Mouse (Mus musculus) heart, adult 2 months (tissue): ENCODE results near the gene Tgfbr3l. TPM values are rescaled to one million over a fixed set of nuclear protein-coding genes. Genes with fewer than 3 reads are reported as not detected.

Experiments
- DNase-seq, 2 experiments: peaks; one replicate each; pipeline ENCODE4 v3.0.0; 2021
- H3K27ac ChIP-seq: fragments of 200-600 bp; 2 replicates; pipeline ENCODE4 v1.8.1; 2022
- H3K27me3 ChIP-seq: fragments of 200-500 bp; 2 replicates; pipeline ENCODE4 v1.6.1; 2012; ENCODE audit warnings: mild to moderate bottlenecking, low read length, inconsistent platforms, mixed read lengths; ENCODE audit not compliant: control insufficient read depth, insufficient read depth
- H3K36me3 ChIP-seq: fragments of 200-500 bp; 2 replicates; pipeline ENCODE4 v1.6.1; 2012; ENCODE audit warnings: low read length, inconsistent platforms; ENCODE audit not compliant: control insufficient read depth, insufficient read depth
- H3K4me1 ChIP-seq: fragments of 200-500 bp; 2 replicates; pipeline ENCODE4 v1.6.1; 2011; ENCODE audit warnings: low read length; ENCODE audit not compliant: control insufficient read depth, insufficient read depth
- H3K4me3 ChIP-seq: fragments of 200-600 bp; 2 replicates; pipeline ENCODE4 v1.8.1; 2022
- H3K79me2 ChIP-seq: fragments of 200-500 bp; replicated peaks from 2 replicates; pipeline ENCODE4 v1.6.1; 2012; ENCODE audit warnings: mild to moderate bottlenecking, inconsistent platforms, low read length, moderate library complexity, mixed read lengths; ENCODE audit not compliant: control insufficient read depth, insufficient read depth
- H3K9ac ChIP-seq: fragments of 200-500 bp; 2 replicates; pipeline ENCODE4 v1.6.1; 2012; ENCODE audit warnings: low read depth, mild to moderate bottlenecking, control low read depth, inconsistent platforms, low read length, mixed read lengths
- CTCF ChIP-seq: fragments of 200-600 bp; IDR thresholded peaks from 2 replicates; pipeline ENCODE4 v1.8.1; 2022; ENCODE audit warnings: antibody characterized with exemption, mild to moderate bottlenecking, moderate library complexity
- EP300 ChIP-seq: fragments of 200-500 bp; IDR thresholded peaks from 2 replicates; pipeline ENCODE4 v1.6.1; 2011; ENCODE audit warnings: low read depth, low read length, control low read depth; ENCODE audit not compliant: insufficient read depth
- POLR2A ChIP-seq: fragments of 200-500 bp; IDR thresholded peaks from 2 replicates; pipeline ENCODE4 v1.6.1; 2011; ENCODE audit warnings: mild to moderate bottlenecking, low read depth, low read length, control low read depth; ENCODE audit not compliant: insufficient read depth
- WGBS: fragments of 180-500 bp; shearing (Covaris S2); methylation state at CpG from one replicate; pipeline ENCODE4 v1.1.7; 2018; 5-methylcytosine and 5-hydroxymethylcytosine counted together
- intact Hi-C: fragments of 180-260 bp; cut with DNase I; formaldehyde crosslinking; loops from one replicate; pipeline ENCODE4 v1.15.1; 2025
- polyA plus RNA-seq: library from polyadenylated mRNA; depleted of rRNA; stranded (reverse); fragments of >200 nt; gene quantifications from 2 replicates; pipeline ENCODE4 v1.2.3, GENCODE M21; 2012
- total RNA-seq, 2 experiments: library from RNA; stranded (reverse); gene quantifications; 2 replicates each; pipeline ENCODE4 v1.2.3; 2021

Tgfbr3l gene
- total and polyA plus RNA-seq, 3 experiments, result 2.7 to 10.0 (median 3.8) TPM

DNA sequence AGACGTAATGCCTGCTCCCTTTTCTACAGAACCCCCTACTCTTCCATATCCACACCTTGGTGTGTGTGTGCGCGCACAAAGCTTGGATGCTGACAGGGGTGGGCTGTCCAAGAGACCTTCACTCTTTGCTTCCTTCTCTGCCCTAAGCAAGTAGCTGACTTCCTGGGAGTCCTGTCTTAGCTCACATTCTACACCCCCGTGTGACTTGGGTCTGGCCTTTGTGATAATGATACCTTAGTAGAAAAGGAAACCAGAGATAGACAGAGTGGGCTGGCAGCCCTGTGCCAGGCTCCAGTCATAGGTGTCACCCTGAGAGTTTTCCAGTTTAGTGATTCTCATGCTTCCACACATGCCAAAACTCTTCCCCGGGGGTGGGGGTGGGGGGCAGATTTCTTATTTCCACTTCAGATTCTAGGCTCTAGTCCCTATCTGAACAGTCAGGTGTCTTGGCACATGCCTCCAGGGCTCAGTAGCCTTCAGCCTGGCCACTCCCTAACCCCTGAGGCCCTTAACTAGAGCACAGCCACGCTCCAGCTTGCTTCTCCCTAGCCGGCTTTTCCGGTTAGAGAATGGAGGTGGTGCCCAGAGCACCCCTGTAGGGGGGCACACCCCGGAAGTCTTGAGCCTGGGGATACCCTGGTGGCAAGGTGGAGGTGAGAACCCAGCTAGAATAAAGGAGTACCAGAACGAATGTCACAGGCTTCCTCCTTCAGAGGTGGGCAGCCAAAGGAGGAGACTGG is 17.2 kb upstream of the Tgfbr3l start:
- intact Hi-C loops, result no loop called here
- DNase-seq, result no peak
- WGBS, result 52% methylated on average over 10 of the region's 10 CpGs
- no peak overlapping the region for H3K27ac ChIP-seq
- H3K36me3 ChIP-seq, result no peaks in the 10 kb centered on the region
- no peaks in the 10 kb centered on the region for H3K4me1 ChIP-seq
- H3K9ac ChIP-seq, result no peak overlapping the region
- H3K4me3 ChIP-seq, result no peak overlapping the region
- TF ChIP-seq EP300 (no peak), POLR2A (no peak), CTCF (no peak)
- peaks cover 1% of the 10 kb centered on the region; the same call in 1 of the 2 replicates for H3K27me3 ChIP-seq
- no peaks in the 10 kb centered on the region for H3K79me2 ChIP-seq

DNA sequence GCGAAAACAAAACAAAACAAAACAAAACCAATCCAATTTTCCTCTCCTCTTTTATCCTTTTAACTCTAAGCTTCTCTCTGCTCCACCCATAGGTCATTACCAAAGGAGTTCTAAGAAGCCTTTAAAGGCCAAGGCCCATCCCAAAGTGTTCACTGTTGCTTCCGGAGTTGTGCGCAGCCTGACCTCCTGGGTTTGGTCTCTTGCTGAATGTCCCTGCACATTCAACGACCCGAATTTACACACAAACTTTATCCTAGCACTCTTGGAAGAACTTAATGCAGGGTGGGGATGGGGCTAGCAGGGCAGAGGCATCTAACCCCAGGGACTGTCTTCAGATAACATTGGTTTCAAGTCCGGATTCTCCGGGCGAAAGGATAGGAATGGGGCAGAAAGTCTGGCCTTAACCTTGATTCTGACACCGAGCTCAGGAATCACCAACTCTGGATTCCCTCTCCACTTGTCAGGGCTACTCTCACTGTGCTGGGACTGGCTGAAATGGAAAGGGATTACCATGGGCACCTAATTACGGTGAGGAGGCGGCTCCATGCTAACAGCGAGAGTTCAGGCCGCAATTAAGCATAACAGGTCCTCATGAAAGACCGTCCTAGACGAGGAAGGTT is 10.1 kb upstream of the Tgfbr3l start:
- Histone ChIP-seq H3K36me3 (no peaks in the 10 kb centered on the region; the same call in 1 of the 2 replicates), H3K4me1 (peaks cover 5% of the 10 kb centered on the region), H3K4me3 (peak overlapping the region; percentile 74), H3K27ac (peak overlapping the region; percentile 85), H3K79me2 (peaks cover 4% of the 10 kb centered on the region; the same call in 1 of the 2 replicates), H3K27me3 (no peaks in the 10 kb centered on the region), H3K9ac (peak overlapping the region; percentile 70)
- DNase-seq, result no peak
- TF ChIP-seq POLR2A, result peak; percentile 57
- no peak for TF ChIP-seq EP300
- 15% methylated on average over 15 of the region's 15 CpGs for WGBS
- intact Hi-C loops, result loop anchor here (2.0 to 5.0 kb wide), 5 partner anchors 37 to 439 kb away; partner anchors contain the start of genes Cers4, Evi5l and Timm44

DNA sequence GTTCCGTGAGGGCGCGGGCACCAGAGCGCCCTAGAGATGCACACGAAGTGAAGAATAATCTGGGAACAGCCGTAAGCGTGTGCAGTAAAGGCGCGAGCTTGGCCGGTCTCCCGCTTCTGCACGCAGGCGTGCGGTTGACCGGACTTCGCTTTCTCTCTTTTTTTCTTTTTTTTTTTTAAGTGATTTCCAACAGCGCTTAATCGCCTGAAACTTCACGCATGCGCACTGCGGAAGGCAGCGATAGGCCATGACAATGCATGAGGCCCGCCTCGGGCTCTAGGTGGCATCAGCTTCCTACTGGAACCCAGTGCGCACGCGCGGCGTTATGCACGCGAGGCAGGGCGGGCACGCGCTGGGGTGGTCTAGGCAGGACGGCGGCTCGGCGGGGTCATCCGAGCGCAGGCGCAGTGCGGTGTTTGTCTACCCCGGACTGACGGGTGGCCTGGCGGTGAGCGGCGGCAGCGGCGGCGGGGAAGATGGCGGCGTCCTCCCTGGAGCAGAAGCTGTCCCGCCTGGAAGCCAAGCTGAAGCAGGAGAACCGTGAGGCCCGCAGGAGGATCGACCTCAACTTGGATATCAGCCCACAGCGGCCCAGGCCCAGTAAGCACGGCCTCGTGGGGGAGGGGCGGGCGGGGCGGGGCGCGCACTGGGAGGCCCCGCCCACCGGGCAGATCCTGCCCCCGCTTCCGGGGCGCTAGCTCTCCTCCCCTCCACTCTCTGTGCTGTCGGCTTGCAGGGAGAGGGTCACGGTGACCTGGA is 9.4 kb upstream of the Tgfbr3l start, which contains the start of the genes Map2k7 and Gm49320:
Gene Map2k7 (plus strand): TSS at position 307 of the 759 bp plus-strand sequence.
Gene Gm49320 (plus strand): TSS at position 432 of the 759 bp plus-strand sequence.
- H3K79me2 ChIP-seq, result peaks cover 4% of the 10 kb centered on the region; the same call in 1 of the 2 replicates
- peak within 1 kb of the TSS; percentile 74 for H3K4me3 ChIP-seq
- under 1% methylated on average over 71 of the region's 71 CpGs for WGBS
- peak within 1 kb of the TSS; percentile 90 for H3K9ac ChIP-seq
- intact Hi-C loops, result loop anchor here (1.0 to 5.0 kb wide), 6 partner anchors 14 to 439 kb away; partner anchors contain the start of genes Cers4, Evi5l and Timm44
- H3K4me1 ChIP-seq, result peaks cover 5% of the 10 kb centered on the region
- peak; percentile 85 for TF ChIP-seq POLR2A
- peak; percentile 57; the same call in 1 of the 2 replicates for TF ChIP-seq EP300
- TF ChIP-seq CTCF, result peak; percentile 79
- DNase-seq, result peak; percentile 99 to 100
- no peaks in the 10 kb centered on the region; the same call in 1 of the 2 replicates for H3K36me3 ChIP-seq
- peak within 1 kb of the TSS; percentile 85 for H3K27ac ChIP-seq
- no peaks in the 10 kb centered on the region for H3K27me3 ChIP-seq

DNA sequence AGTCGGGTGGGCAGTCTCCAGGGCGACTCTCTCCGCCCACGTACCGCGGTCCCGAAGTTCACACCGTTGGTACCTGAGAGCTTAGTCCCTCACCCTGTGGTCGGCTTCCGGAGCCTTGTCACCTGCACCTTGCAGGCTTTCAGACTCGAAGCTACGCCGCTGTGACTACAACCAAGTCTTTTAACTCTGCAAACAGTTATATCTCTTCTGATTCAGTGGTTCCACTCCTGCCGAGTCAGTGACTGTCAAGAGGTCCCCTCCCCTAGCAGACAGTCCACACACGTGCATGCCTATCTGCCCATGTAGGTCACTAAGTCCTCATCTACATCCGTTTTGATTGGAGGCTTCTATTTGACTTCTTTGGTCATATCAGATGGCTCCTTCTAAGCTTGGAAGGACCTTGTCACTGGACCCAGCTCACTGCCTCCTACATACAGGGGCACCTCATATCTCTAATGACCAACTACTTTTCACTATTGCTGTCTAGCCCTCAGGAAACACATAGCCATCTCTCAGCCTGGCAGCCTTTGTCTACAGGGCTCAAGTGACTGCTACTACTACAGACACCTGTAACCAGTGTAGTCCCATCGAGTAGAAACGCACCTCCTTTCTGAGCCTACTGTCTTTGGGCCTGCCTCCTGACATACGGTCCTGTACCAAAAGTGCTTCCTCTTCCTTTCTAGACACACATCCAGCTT is 8.7 kb upstream of the Tgfbr3l start:
- intact Hi-C loops, result loop anchor here (1.0 to 5.0 kb wide), 6 partner anchors 13 to 438 kb away; partner anchors contain the start of genes Cers4, Evi5l and Timm44
- no peak for DNase-seq
- Histone ChIP-seq H3K79me2 (peaks cover 4% of the 10 kb centered on the region; the same call in 1 of the 2 replicates), H3K4me1 (peaks cover 5% of the 10 kb centered on the region), H3K36me3 (no peaks in the 10 kb centered on the region; the same call in 1 of the 2 replicates), H3K9ac (peak overlapping the region; percentile 90), H3K4me3 (peak overlapping the region; percentile 74), H3K27ac (peak overlapping the region; percentile 85), H3K27me3 (no peaks in the 10 kb centered on the region)
- TF ChIP-seq CTCF (no peak), EP300 (no peak), POLR2A (no peak)
- 6% methylated on average over 19 of the region's 19 CpGs for WGBS

DNA sequence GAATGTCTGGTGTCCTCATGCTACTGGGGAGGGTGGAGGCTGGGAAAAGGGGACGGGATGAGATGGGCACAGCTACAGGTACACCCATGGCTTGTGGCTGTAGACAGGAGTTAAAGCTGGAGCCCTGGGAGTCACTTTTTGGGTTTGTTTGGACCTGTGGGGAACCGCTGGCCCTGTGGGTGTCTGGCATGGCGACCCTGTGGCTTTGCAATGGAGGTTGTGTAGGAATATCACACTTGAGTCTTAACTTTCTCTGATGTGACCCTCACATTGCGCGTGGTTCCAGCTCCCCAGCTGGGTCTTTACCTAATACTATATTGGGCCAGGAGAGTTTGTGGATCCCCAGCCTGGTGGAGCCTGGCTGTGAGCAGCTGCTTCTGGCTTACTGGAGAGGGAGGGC is 3.0 kb upstream of the Tgfbr3l start:
- Histone ChIP-seq H3K4me3 (no peak overlapping the region), H3K27me3 (no peaks in the 10 kb centered on the region), H3K27ac (no peak overlapping the region), H3K79me2 (no peaks in the 10 kb centered on the region), H3K36me3 (no peaks in the 10 kb centered on the region; the same call in 1 of the 2 replicates), H3K9ac (no peak overlapping the region), H3K4me1 (no peaks in the 10 kb centered on the region; the same call in 1 of the 2 replicates)
- DNase-seq, result no peak
- WGBS, result 94% methylated on average over 5 of the region's 5 CpGs
- intact Hi-C loops, result no loop called here
- TF ChIP-seq POLR2A (no peak), EP300 (no peak), CTCF (no peak)
